Mouse (Mus musculus): ENCODE measurements around the gene Gm28729.

Gene Gm28729

DNA sequence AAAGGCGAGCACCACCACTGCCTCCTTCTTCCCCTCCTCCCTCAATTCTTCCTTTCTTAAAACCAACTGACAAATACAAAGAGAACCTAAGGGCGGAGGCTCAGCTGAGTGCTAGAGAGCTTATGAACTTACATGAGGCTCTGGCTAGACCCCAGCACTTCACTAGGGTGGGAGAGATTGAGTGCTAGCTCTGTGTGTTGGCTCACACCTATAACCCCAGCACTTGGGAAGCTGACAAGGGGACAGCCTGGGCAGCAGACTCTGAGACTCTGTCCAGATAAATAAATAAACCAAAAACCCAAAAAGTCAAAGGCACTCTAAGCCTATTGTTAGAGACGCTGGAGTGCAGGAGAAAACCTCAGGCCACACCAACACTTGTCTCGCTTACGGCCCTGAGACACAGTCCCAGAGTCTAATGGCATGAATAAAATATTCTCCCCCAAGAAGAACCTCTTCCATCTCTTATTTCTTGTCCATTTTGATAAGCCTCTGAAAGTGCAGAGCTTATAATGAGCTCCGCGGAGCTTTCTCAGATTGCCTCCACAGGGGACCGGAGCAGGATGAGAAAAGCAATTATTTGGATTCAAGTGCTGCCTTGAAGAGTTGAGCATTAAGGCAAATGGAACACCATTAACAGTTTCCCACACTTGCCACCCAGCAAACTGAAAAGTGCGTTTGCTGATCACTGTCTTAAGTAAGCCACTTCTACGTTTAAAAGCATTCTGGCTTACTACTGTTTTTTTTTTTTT is 64.8 kb downstream of the Gm28729 start:
- no peak for DNase-seq

DNA sequence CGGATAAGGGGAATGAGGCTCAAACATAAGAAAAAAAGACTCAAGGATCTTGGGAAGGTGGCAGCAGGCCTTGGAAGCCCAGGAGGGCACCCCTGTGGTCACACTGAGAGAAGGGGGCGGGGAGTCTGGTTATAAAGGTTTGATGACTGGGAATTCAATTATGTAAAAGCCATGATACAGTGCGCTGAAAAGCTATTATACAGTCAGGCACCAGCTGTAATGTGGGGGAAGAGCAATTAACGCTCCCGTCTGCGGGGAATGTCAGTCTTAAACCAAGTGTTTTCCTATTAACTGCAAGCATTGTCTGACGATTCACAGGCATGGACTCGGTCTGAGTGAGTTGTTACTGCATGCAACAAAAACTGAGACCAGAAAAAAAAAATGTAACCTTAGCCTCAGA is 69.4 kb downstream of the Gm28729 start:
- DNase-seq = no peak

DNA sequence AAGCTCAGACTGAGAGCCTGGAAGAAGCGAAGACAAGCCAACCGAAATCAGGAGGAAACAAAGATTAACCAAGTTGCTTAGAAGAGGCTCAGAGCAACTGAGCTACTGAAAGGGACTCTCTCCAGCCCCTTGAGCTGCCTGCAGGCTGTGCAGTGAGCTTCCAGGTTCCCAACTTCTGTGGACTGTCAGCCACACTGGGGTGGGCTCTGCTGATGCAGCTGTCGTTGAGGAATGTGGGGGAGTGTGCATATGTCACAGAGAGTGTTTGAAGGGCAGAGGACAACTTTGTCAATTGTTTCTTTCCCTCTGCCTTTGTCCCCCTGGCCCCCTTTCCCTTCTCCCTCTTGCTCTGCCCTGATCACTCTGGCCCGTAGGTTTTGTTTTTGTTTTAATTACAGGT is 72.1 kb downstream of the Gm28729 start:
- DNase-seq = no peak

DNA sequence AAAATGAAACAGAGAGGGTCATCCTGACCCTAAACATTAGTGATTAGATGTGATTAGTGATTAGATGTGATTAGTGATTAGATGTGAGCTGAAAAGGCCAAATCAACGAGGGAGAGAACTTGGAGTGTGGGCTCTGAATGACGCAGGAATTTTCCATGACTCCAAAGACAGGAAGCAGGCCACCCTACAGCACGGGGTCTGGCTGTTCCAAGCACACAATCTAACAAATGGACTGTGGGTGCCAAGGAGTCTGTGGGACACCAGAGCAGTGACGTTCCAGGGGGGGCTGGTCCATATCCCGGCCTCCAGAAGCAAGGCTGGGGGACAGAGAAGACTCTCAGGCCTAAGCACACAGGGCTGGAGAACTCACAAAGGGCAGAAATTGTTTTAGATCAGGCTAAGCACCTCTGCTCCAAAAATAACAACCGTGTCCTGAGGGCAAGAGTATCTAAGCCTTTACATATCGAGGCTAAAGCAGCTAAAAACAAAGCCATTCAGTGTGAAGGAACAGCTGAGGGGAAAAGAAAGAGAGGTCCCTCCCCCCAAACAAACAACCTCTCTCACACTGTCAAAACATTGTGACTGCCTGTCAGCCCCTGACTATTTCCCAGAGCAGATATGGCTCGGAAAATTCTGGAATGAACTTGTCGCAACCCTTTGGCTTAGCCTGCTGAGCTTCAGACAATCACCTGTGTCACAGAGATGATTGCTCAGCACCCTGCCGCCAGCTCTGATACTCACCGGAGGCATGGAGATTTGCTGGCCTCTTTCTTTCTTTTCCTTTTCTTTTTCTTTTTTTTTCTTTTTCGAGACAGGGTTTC is 74.0 kb downstream of the Gm28729 start:
- DNase-seq = no peak

- DNase-seq = no peak
These were observed 75.5 kb downstream of the Gm28729 start for GRCm38 (mm10) chr9:96449514-96449913.

DNA sequence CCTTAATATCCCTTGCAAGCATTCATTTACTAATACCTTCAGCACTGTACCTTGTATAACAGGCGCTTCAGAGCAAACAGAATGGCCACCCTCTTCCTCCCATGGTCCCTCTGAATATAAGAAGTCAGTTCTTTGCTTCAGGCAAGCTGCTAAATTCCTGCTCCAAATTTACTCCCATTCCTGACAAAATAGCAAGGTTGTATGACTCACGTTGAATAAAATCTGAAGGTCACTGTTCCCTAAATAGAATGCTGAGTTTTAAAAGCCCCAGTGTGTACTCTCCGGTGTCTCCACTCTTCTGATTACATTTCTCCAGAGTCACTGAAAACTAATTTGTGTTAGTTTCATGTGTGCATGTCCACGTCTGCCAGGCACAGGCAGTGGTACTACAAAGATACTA is 79.7 kb downstream of the Gm28729 start:
- DNase-seq = no peak

DNA sequence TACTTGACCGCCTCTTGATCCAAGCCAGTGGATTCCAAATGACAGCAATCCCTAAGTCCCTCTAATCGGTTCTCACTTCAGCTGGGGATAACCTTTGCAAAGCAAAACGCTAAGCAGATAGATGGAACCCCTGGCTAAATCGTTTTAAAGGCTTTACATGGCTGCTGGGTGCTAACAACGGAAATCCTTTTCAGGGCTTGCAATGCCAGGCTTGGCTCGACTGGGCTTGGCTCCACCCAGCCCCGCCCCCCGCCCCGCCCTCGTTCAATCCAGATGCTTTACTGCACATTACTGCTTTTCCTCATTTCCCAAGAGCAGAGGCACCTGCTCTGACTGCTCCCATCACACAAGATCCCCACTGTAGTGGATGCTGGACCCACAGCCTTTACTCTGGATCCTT is 83.0 kb downstream of the Gm28729 start:
- no peak for DNase-seq

- DNase-seq = no peak
These were observed 86.7 kb downstream of the Gm28729 start for GRCm38 (mm10) chr9:96438334-96438871.

GRCm38 (mm10) chr9:96437805-96438333 is 87.2 kb downstream of the Gm28729 start:
- peak; percentile 59 for DNase-seq

DNA sequence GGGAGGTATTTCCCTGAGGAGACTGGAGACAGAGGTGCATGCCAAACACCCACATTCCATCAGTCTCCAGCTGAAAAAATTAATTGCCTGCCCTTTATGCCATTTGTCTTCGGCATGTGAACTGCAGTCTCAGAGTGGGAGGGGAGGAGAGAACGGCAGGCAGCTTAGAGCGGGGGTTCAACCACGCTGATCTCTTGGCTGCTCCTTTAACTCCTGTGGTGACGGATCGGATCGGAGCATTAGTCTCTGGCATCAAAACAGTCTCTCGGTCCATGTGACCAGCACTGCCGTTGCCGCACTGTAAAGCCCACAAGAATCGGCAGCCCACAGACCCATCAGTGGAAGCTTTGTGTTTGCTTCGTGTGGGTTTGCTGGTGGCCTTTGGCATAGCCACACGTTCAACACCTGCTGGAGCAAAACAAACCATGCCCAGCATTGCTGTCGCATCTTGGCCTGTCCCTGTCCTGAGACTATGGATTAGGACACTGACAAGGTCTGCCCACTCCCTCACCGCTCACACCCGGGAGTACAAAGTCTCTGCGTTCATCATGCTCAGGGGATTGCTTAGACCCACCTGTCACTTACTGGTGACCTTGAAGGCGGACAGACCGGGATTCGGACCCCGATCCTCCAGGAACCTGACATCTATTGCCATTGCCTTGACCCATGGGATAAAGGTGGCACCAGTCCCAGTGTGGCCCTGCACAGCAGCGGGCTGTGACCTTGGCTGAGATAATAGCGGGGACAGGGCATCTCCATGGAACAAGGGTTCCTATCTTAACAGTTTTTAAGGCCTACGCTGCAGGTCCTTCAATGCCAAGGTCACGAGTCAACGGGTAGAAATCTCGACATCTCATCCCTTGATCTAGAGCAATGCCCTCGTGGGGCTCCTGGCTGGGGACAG is 87.9 kb downstream of the Gm28729 start:
- no peak for DNase-seq

Measured in kidney, adult 18-20 months (tissue).